Mouse (Mus musculus): ENCODE data around the gene Rad51b. TPM values are rescaled to one million over a fixed set of nuclear protein-coding genes. Genes with fewer than 3 reads are reported as not detected.

Rad51b gene
- polyA plus RNA-seq, 1 experiment = 13.8 TPM

DNA sequence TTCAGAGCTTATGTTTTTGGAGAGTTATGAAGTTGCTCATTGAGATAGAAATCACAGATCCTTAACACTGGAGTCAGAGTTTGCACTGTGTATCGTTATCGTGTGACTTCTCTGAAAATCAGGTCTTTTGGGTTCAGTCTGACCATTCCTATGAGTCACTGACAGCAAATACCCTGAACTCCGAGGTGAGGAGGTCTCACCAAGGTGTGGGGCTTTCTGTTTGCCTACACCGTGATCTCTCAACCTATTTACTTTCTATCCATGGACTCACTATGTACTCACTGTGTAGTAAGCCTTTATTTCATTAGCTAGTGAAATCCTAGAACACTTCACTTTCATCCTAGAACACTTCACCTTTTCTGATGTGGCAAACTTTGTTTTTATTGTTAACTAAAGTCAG is 34.6 kb downstream of the Rad51b start:
- H3K4me3 ChIP-seq (ENCODE audit: low read depth, low read length) = no peak overlapping the region
- H3K9ac ChIP-seq (ENCODE audit: low read depth, poor library complexity, severe bottlenecking) = no peak overlapping the region
- H3K9me3 ChIP-seq (replicated peaks; ENCODE audit: control insufficient read depth, insufficient read depth, low read length, poor library complexity, severe bottlenecking) = peaks cover 13% of the 10 kb centered on the region
- H3K4me1 ChIP-seq (ENCODE audit: control insufficient read depth, insufficient read depth, low read length) = no peaks in the 10 kb centered on the region
- no peaks in the 10 kb centered on the region for H3K27me3 ChIP-seq (ENCODE audit: control insufficient read depth, insufficient read depth, low read length, poor library complexity, severe bottlenecking)
- TF ChIP-seq CTCF (IDR thresholded peaks at IDR 0.05; ENCODE audit: low read depth, low read length) (no peak), POLR2A (IDR thresholded peaks at IDR 0.05; ENCODE audit: insufficient read depth, low read length) (no peak), EP300 (IDR thresholded peaks at IDR 0.05; ENCODE audit: insufficient read depth, low read depth, low read length) (no peak)
- H3K36me3 ChIP-seq (ENCODE audit: control insufficient read depth, insufficient read depth, low read length, poor library complexity, severe bottlenecking) = peaks cover 12% of the 10 kb centered on the region
- H3K27ac ChIP-seq (ENCODE audit: insufficient read depth, low read length) = no peak overlapping the region

GRCm38 (mm10) chr12:79338791-79339190 is 41.7 kb downstream of the Rad51b start:
- H3K4me1 ChIP-seq (ENCODE audit: control insufficient read depth, insufficient read depth, low read length) = no peaks in the 10 kb centered on the region
- peaks cover 12% of the 10 kb centered on the region for H3K9me3 ChIP-seq (replicated peaks; ENCODE audit: control insufficient read depth, insufficient read depth, low read length, poor library complexity, severe bottlenecking)
- H3K27ac ChIP-seq (ENCODE audit: insufficient read depth, low read length) = no peak overlapping the region
- peaks cover 14% of the 10 kb centered on the region for H3K36me3 ChIP-seq (ENCODE audit: control insufficient read depth, insufficient read depth, low read length, poor library complexity, severe bottlenecking)
- H3K9ac ChIP-seq (ENCODE audit: low read depth, poor library complexity, severe bottlenecking) = no peak overlapping the region
- H3K4me3 ChIP-seq (ENCODE audit: low read depth, low read length) = no peak overlapping the region
- no peak for TF ChIP-seq EP300 (IDR thresholded peaks at IDR 0.05; ENCODE audit: insufficient read depth, low read depth, low read length)
- no peak for TF ChIP-seq POLR2A (IDR thresholded peaks at IDR 0.05; ENCODE audit: insufficient read depth, low read length)
- no peaks in the 10 kb centered on the region for H3K27me3 ChIP-seq (ENCODE audit: control insufficient read depth, insufficient read depth, low read length, poor library complexity, severe bottlenecking)

- H3K9ac ChIP-seq (ENCODE audit: low read depth, poor library complexity, severe bottlenecking) = no peak overlapping the region
Measured at GRCm38 (mm10) chr12:79340513-79340912, 43.4 kb downstream of the Rad51b start.

DNA sequence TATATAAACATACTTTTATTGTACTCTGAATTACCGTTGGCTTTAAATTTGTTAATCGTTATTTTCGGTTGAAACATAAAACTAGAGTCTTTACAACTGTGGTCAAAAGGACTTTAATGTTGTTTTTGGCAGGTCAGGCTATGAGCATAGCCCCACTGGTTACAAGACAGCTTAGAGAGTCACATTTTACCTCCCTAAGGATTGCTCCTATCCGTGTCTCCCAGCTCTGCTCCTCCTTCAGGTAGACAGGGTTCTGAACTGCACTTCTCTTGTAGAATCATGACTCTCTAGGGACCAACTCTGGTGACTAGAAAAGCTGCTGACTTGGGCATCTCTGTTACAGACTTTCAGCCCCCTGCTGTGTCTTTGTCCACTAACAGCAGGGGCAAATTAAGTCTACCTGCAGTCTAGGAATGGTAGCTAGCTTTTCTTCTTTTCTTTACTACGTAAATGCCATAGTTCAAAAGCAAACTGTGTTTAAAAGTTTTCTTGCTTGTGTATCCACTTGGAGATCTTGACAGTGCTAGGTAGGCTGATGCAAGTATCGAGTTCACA is 44.3 kb downstream of the Rad51b start:
- Histone ChIP-seq H3K27me3 (ENCODE audit: control insufficient read depth, insufficient read depth, low read length, poor library complexity, severe bottlenecking) (no peaks in the 10 kb centered on the region), H3K4me3 (ENCODE audit: low read depth, low read length) (no peak overlapping the region), H3K27ac (ENCODE audit: insufficient read depth, low read length) (no peak overlapping the region), H3K9ac (ENCODE audit: low read depth, poor library complexity, severe bottlenecking) (no peak overlapping the region), H3K4me1 (ENCODE audit: control insufficient read depth, insufficient read depth, low read length) (no peaks in the 10 kb centered on the region), H3K36me3 (ENCODE audit: control insufficient read depth, insufficient read depth, low read length, poor library complexity, severe bottlenecking) (0 out of 2 replicates have a peak, but pooled peaks cover 3% of the 10 kb centered on the region), H3K9me3 (replicated peaks; ENCODE audit: control insufficient read depth, insufficient read depth, low read length, poor library complexity, severe bottlenecking) (no peaks in the 10 kb centered on the region)
- TF ChIP-seq CTCF (IDR thresholded peaks at IDR 0.05; ENCODE audit: low read depth, low read length) (no peak), POLR2A (IDR thresholded peaks at IDR 0.05; ENCODE audit: insufficient read depth, low read length) (no peak), EP300 (IDR thresholded peaks at IDR 0.05; ENCODE audit: insufficient read depth, low read depth, low read length) (no peak)

More at GRCm38 (mm10) chr12:79340513-79340912, 43.4 kb downstream of the Rad51b start:
- Histone ChIP-seq H3K36me3 (ENCODE audit: control insufficient read depth, insufficient read depth, low read length, poor library complexity, severe bottlenecking) (0 out of 2 replicates have a peak, but pooled peaks cover 3% of the 10 kb centered on the region), H3K27me3 (ENCODE audit: control insufficient read depth, insufficient read depth, low read length, poor library complexity, severe bottlenecking) (no peaks in the 10 kb centered on the region), H3K27ac (ENCODE audit: insufficient read depth, low read length) (no peak overlapping the region), H3K4me1 (ENCODE audit: control insufficient read depth, insufficient read depth, low read length) (no peaks in the 10 kb centered on the region), H3K9me3 (replicated peaks; ENCODE audit: control insufficient read depth, insufficient read depth, low read length, poor library complexity, severe bottlenecking) (no peaks in the 10 kb centered on the region), H3K4me3 (ENCODE audit: low read depth, low read length) (no peak overlapping the region)
- no peak for TF ChIP-seq CTCF (IDR thresholded peaks at IDR 0.05; ENCODE audit: low read depth, low read length)
- no peak for TF ChIP-seq POLR2A (IDR thresholded peaks at IDR 0.05; ENCODE audit: insufficient read depth, low read length)

GRCm38 (mm10) chr12:79346198-79346733 is 49.2 kb downstream of the Rad51b start:
- 0 out of 2 replicates have a peak, but pooled peaks cover 3% of the 10 kb centered on the region for H3K36me3 ChIP-seq (ENCODE audit: control insufficient read depth, insufficient read depth, low read length, poor library complexity, severe bottlenecking)
- no peak overlapping the region for H3K27ac ChIP-seq (ENCODE audit: insufficient read depth, low read length)
- no peaks in the 10 kb centered on the region for H3K4me1 ChIP-seq (ENCODE audit: control insufficient read depth, insufficient read depth, low read length)
- H3K27me3 ChIP-seq (ENCODE audit: control insufficient read depth, insufficient read depth, low read length, poor library complexity, severe bottlenecking) = no peaks in the 10 kb centered on the region
- no peak for TF ChIP-seq POLR2A (IDR thresholded peaks at IDR 0.05; ENCODE audit: insufficient read depth, low read length)
- no peak for TF ChIP-seq EP300 (IDR thresholded peaks at IDR 0.05; ENCODE audit: insufficient read depth, low read depth, low read length)
- no peak for TF ChIP-seq CTCF (IDR thresholded peaks at IDR 0.05; ENCODE audit: low read depth, low read length)
- H3K9me3 ChIP-seq (replicated peaks; ENCODE audit: control insufficient read depth, insufficient read depth, low read length, poor library complexity, severe bottlenecking) = no peaks in the 10 kb centered on the region
- no peak overlapping the region for H3K9ac ChIP-seq (ENCODE audit: low read depth, poor library complexity, severe bottlenecking)
- H3K4me3 ChIP-seq (ENCODE audit: low read depth, low read length) = no peak overlapping the region

DNA sequence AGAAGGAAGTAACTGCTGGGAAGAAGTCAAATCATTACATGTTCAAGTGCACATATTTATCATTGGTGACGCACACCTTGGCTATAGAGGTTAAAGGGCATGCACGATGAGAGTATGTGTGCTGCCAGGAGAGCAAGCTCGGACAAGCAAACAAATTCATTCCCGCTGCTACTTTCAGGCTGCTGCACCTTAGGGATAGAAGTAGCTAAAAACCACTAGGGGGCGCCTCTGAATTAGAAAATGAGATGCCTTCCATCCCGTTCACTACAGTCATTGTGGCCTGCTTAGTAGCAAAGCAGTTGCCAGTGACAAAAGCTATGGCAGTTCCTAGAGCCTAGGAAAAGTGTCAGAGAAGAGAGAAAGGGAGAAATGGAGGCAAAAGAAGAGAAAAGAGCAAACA is 50.6 kb downstream of the Rad51b start:
- H3K9me3 ChIP-seq (replicated peaks; ENCODE audit: control insufficient read depth, insufficient read depth, low read length, poor library complexity, severe bottlenecking) = no peaks in the 10 kb centered on the region
- 0 out of 2 replicates have a peak, but pooled peaks cover 2% of the 10 kb centered on the region for H3K36me3 ChIP-seq (ENCODE audit: control insufficient read depth, insufficient read depth, low read length, poor library complexity, severe bottlenecking)
- H3K9ac ChIP-seq (ENCODE audit: low read depth, poor library complexity, severe bottlenecking) = no peak overlapping the region
- no peaks in the 10 kb centered on the region for H3K27me3 ChIP-seq (ENCODE audit: control insufficient read depth, insufficient read depth, low read length, poor library complexity, severe bottlenecking)
- no peaks in the 10 kb centered on the region for H3K4me1 ChIP-seq (ENCODE audit: control insufficient read depth, insufficient read depth, low read length)
- TF ChIP-seq EP300 (IDR thresholded peaks at IDR 0.05; ENCODE audit: insufficient read depth, low read depth, low read length) (no peak), POLR2A (IDR thresholded peaks at IDR 0.05; ENCODE audit: insufficient read depth, low read length) (no peak), CTCF (IDR thresholded peaks at IDR 0.05; ENCODE audit: low read depth, low read length) (peak; percentile 28)
- no peak overlapping the region for H3K4me3 ChIP-seq (ENCODE audit: low read depth, low read length)
- H3K27ac ChIP-seq (ENCODE audit: insufficient read depth, low read length) = no peak overlapping the region
